Mouse (Mus musculus): Measurements from ENCODE around the gene Gm36176. TPM values are rescaled to one million over a fixed set of nuclear protein-coding genes. Genes with fewer than 3 reads are reported as not detected.

Gene Gm36176
- polyA plus RNA-seq, 1 experiment from 2014 or later, result not detected

GRCm38 (mm10) chr10:77839006-77839405 is 7.6 kb upstream of the Gm36176 start:
- H3K27ac ChIP-seq, result no peak overlapping the region
- no peaks in the 10 kb centered on the region for H3K4me1 ChIP-seq
- ATAC-seq (ENCODE audit: low FRiP score, low read depth), result no peak
- H3K4me2 ChIP-seq (replicated peaks), result no peak overlapping the region
- WGBS, result 84% methylated on average over 6 of the region's 6 CpGs
- H3K4me3 ChIP-seq, result no peak overlapping the region
- no peak overlapping the region for H3K9ac ChIP-seq
- no peaks in the 10 kb centered on the region for H3K27me3 ChIP-seq (replicated peaks)
- 0 out of 2 replicates have a peak, but pooled peaks cover 2% of the 10 kb centered on the region for H3K9me3 ChIP-seq
- no peaks in the 10 kb centered on the region for H3K36me3 ChIP-seq

- Histone ChIP-seq H3K9me3 (0 out of 2 replicates have a peak, but pooled peaks cover 6% of the 10 kb centered on the region), H3K27me3 (replicated peaks) (no peaks in the 10 kb centered on the region), H3K36me3 (no peaks in the 10 kb centered on the region), H3K9ac (no peak overlapping the region), H3K4me2 (replicated peaks) (no peak overlapping the region), H3K27ac (no peak overlapping the region), H3K4me1 (no peaks in the 10 kb centered on the region), H3K4me3 (no peak overlapping the region)
- ATAC-seq (ENCODE audit: low FRiP score, low read depth), result no peak
- WGBS, result 21% methylated on average over 2 of the region's 2 CpGs
Observed at GRCm38 (mm10) chr10:77846961-77847360, 358 bp downstream of the Gm36176 start.

GRCm38 (mm10) chr10:77847538-77847937 is 935 bp downstream of the Gm36176 start:
- no peak for ATAC-seq (ENCODE audit: low FRiP score, low read depth)
- no peaks in the 10 kb centered on the region for H3K36me3 ChIP-seq
- no peak overlapping the region for H3K27ac ChIP-seq
- no peaks in the 10 kb centered on the region for H3K4me1 ChIP-seq
- whole genome bisulfite sequencing, result 91% methylated on average over 2 of the region's 2 CpGs
- H3K9me3 ChIP-seq, result 0 out of 2 replicates have a peak, but pooled peaks cover 6% of the 10 kb centered on the region
- no peak overlapping the region for H3K4me2 ChIP-seq (replicated peaks)
- H3K4me3 ChIP-seq, result no peak overlapping the region
- H3K27me3 ChIP-seq (replicated peaks), result no peaks in the 10 kb centered on the region
- H3K9ac ChIP-seq, result no peak overlapping the region

GRCm38 (mm10) chr10:77852559-77852958 is 6.0 kb downstream of the Gm36176 start, which contains the start of gene Gm10318:
Gm10318 (plus strand) TSS chr10:77852859.
- 68% methylated on average over 9 of the region's 9 CpGs for WGBS
- Histone ChIP-seq H3K27ac (no peak within 1 kb of the TSS), H3K36me3 (no peaks in the 10 kb centered on the region), H3K4me3 (no peak within 1 kb of the TSS), H3K9ac (no peak within 1 kb of the TSS), H3K9me3 (no peaks in the 10 kb centered on the region), H3K4me2 (replicated peaks) (no peak within 1 kb of the TSS), H3K4me1 (no peaks in the 10 kb centered on the region), H3K27me3 (replicated peaks) (no peaks in the 10 kb centered on the region)
- ATAC-seq (ENCODE audit: low FRiP score, low read depth), result no peak

- no peak within 1 kb of the TSS for H3K4me2 ChIP-seq (replicated peaks)
- no peak for ATAC-seq (ENCODE audit: low FRiP score, low read depth)
- peaks cover 5% of the 10 kb centered on the region; the same call in 1 of the 2 replicates for H3K9me3 ChIP-seq
- peaks cover 6% of the 10 kb centered on the region; the same call in 1 of the 2 replicates for H3K4me1 ChIP-seq
- H3K4me3 ChIP-seq, result no peak within 1 kb of the TSS
- H3K27me3 ChIP-seq (replicated peaks), result no peaks in the 10 kb centered on the region
- H3K9ac ChIP-seq, result no peak within 1 kb of the TSS
- H3K36me3 ChIP-seq, result no peaks in the 10 kb centered on the region
- 57% methylated on average over 7 of the region's 7 CpGs for WGBS
- no peak within 1 kb of the TSS for H3K27ac ChIP-seq
Observed at GRCm38 (mm10) chr10:77861675-77862074, 15.1 kb downstream of the Gm36176 start, which contains the start of gene Gm3285. Gm3285 (plus strand) TSS chr10:77861975.

GRCm38 (mm10) chr10:77864067-77864761 is 17.6 kb downstream of the Gm36176 start:
- H3K27ac ChIP-seq, result no peak overlapping the region
- no peak overlapping the region for H3K9ac ChIP-seq
- no peaks in the 10 kb centered on the region for H3K9me3 ChIP-seq
- H3K27me3 ChIP-seq (replicated peaks), result no peaks in the 10 kb centered on the region
- H3K4me2 ChIP-seq (replicated peaks), result peak overlapping the region; percentile 50
- peak; percentile 56; the same call in 1 of the 2 replicates for ATAC-seq (ENCODE audit: low FRiP score, low read depth)
- no peaks in the 10 kb centered on the region for H3K36me3 ChIP-seq
- 0 out of 2 replicates have a peak overlapping the region, but pooled peaks have one; percentile 15 for H3K4me3 ChIP-seq
- peaks cover 6% of the 10 kb centered on the region; the same call in 1 of the 2 replicates for H3K4me1 ChIP-seq
- 40% methylated on average over 14 of the region's 14 CpGs for WGBS

- no peak overlapping the region for H3K27ac ChIP-seq
- peak; percentile 56 for ATAC-seq (ENCODE audit: low FRiP score, low read depth)
- peak overlapping the region; percentile 50 for H3K4me2 ChIP-seq (replicated peaks)
- H3K4me3 ChIP-seq, result 0 out of 2 replicates have a peak overlapping the region, but pooled peaks have one; percentile 15
- H3K9me3 ChIP-seq, result no peaks in the 10 kb centered on the region
- H3K9ac ChIP-seq, result no peak overlapping the region
- peaks cover 6% of the 10 kb centered on the region; the same call in 1 of the 2 replicates for H3K4me1 ChIP-seq
- WGBS, result 37% methylated on average over 11 of the region's 11 CpGs
- H3K36me3 ChIP-seq, result no peaks in the 10 kb centered on the region
- H3K27me3 ChIP-seq (replicated peaks), result no peaks in the 10 kb centered on the region
Observed at GRCm38 (mm10) chr10:77864762-77865143, 18.1 kb downstream of the Gm36176 start.

GRCm38 (mm10) chr10:77867546-77867945 is 20.9 kb downstream of the Gm36176 start:
- H3K4me1 ChIP-seq, result peaks cover 6% of the 10 kb centered on the region; the same call in 1 of the 2 replicates
- no peak for ATAC-seq (ENCODE audit: low FRiP score, low read depth)
- 26% methylated on average over 1 of the region's 1 CpGs for WGBS

GRCm38 (mm10) chr10:77869651-77870050 is 23.0 kb downstream of the Gm36176 start:
- ATAC-seq (ENCODE audit: low FRiP score, low read depth), result no peak
- no peak overlapping the region for H3K4me2 ChIP-seq (replicated peaks)
- H3K27me3 ChIP-seq (replicated peaks), result no peaks in the 10 kb centered on the region
- no peak overlapping the region for H3K4me3 ChIP-seq
- peaks cover 3% of the 10 kb centered on the region; the same call in 1 of the 2 replicates for H3K4me1 ChIP-seq
- H3K9ac ChIP-seq, result no peak overlapping the region
- H3K27ac ChIP-seq, result no peak overlapping the region
- H3K36me3 ChIP-seq, result no peaks in the 10 kb centered on the region
- WGBS, result 90% methylated on average over 7 of the region's 7 CpGs
- H3K9me3 ChIP-seq, result no peaks in the 10 kb centered on the region

More at GRCm38 (mm10) chr10:77867546-77867945, 20.9 kb downstream of the Gm36176 start:
- Histone ChIP-seq H3K9ac (no peak overlapping the region), H3K4me2 (replicated peaks) (no peak overlapping the region), H3K9me3 (no peaks in the 10 kb centered on the region), H3K27ac (no peak overlapping the region), H3K4me3 (no peak overlapping the region), H3K36me3 (no peaks in the 10 kb centered on the region), H3K27me3 (replicated peaks) (no peaks in the 10 kb centered on the region)

GRCm38 (mm10) chr10:77878985-77879384 is 32.4 kb downstream of the Gm36176 start:
- Histone ChIP-seq H3K27me3 (replicated peaks) (no peaks in the 10 kb centered on the region), H3K9me3 (no peaks in the 10 kb centered on the region), H3K9ac (no peak overlapping the region), H3K27ac (no peak overlapping the region), H3K4me2 (replicated peaks) (no peak overlapping the region), H3K36me3 (no peaks in the 10 kb centered on the region), H3K4me1 (no peaks in the 10 kb centered on the region), H3K4me3 (no peak overlapping the region)
- no peak for ATAC-seq (ENCODE audit: low FRiP score, low read depth)
- WGBS, result 69% methylated on average over 6 of the region's 6 CpGs

GRCm38 (mm10) chr10:77880305-77880704 is 33.7 kb downstream of the Gm36176 start:
- no peak for ATAC-seq (ENCODE audit: low FRiP score, low read depth)

GRCm38 (mm10) chr10:77882553-77882952 is 36.0 kb downstream of the Gm36176 start:
- Histone ChIP-seq H3K9ac (no peak overlapping the region), H3K27me3 (replicated peaks) (no peaks in the 10 kb centered on the region), H3K4me2 (replicated peaks) (no peak overlapping the region), H3K4me3 (no peak overlapping the region), H3K9me3 (no peaks in the 10 kb centered on the region), H3K36me3 (no peaks in the 10 kb centered on the region), H3K4me1 (no peaks in the 10 kb centered on the region), H3K27ac (no peak overlapping the region)
- 88% methylated on average over 5 of the region's 5 CpGs for WGBS
- no peak for ATAC-seq (ENCODE audit: low FRiP score, low read depth)

More at GRCm38 (mm10) chr10:77880305-77880704, 33.7 kb downstream of the Gm36176 start:
- no peak overlapping the region for H3K4me2 ChIP-seq (replicated peaks)
- no peak overlapping the region for H3K27ac ChIP-seq
- no peaks in the 10 kb centered on the region for H3K4me1 ChIP-seq
- no peak overlapping the region for H3K4me3 ChIP-seq
- no peaks in the 10 kb centered on the region for H3K36me3 ChIP-seq
- H3K27me3 ChIP-seq (replicated peaks), result no peaks in the 10 kb centered on the region
- H3K9ac ChIP-seq, result no peak overlapping the region
- WGBS, result 82% methylated on average over 3 of the region's 3 CpGs
- H3K9me3 ChIP-seq, result no peaks in the 10 kb centered on the region

Measured in neural tube, embryonic 12.5 days (tissue).